ENCODE assay signal across 33 mouse cellular contexts in genomic region chr2:79683258-79683657, GRCm38 (mm10). TPM values are rescaled to one million over a fixed set of nuclear protein-coding genes. Genes with fewer than 3 reads are reported as not detected.
"Had no signal": no experiment of that assay in that cellular context is flagged by ENCODE, and none has a peak within 500 bp of the region (broad histone marks: within the 10 kb centered on the region; RNA-seq: fewer than 3 reads in every experiment).

No protein-coding gene starts in this region.

- H3K9ac ChIP-seq: heart, embryonic 13.5 days; heart, embryonic 15.5 days; hindbrain, embryonic 13.5 days; hindbrain, embryonic 15.5 days; kidney, embryonic 15.5 days; limb, embryonic 13.5 days; limb, embryonic 15.5 days; liver, embryonic 12.5 days; liver, embryonic 14.5 days had no signal

- H3K9me3 ChIP-seq: heart, embryonic 13.5 days; heart, embryonic 15.5 days; hindbrain, embryonic 13.5 days; hindbrain, embryonic 15.5 days; kidney, embryonic 15.5 days; limb, embryonic 13.5 days; limb, embryonic 15.5 days; liver, embryonic 12.5 days had no signal

- H3K4me1 ChIP-seq: heart, embryonic 15.5 days; hindbrain, embryonic 13.5 days; hindbrain, embryonic 15.5 days; kidney, embryonic 15.5 days; limb, embryonic 13.5 days; limb, embryonic 15.5 days; liver, embryonic 12.5 days had no signal

- H3K4me3 ChIP-seq: heart, adult 2 months; heart, embryonic 13.5 days; heart, embryonic 15.5 days; hindbrain, embryonic 13.5 days; hindbrain, embryonic 15.5 days; kidney, embryonic 15.5 days; limb, embryonic 13.5 days; limb, embryonic 15.5 days; liver, embryonic 12.5 days had no signal

- H3K4me2 ChIP-seq: heart, embryonic 11.5 days; heart, embryonic 13.5 days; heart, embryonic 15.5 days; hindbrain, embryonic 13.5 days; hindbrain, embryonic 15.5 days; kidney, embryonic 15.5 days; limb, embryonic 13.5 days; limb, embryonic 15.5 days; liver, embryonic 12.5 days had no signal

- H3K27ac ChIP-seq: heart, adult 2 months; heart, embryonic 13.5 days; heart, embryonic 15.5 days; hindbrain, embryonic 13.5 days; hindbrain, embryonic 15.5 days; hindbrain, postnatal 0 days; kidney, embryonic 15.5 days; kidney, postnatal 0 days; limb, embryonic 13.5 days; limb, embryonic 15.5 days; liver, embryonic 12.5 days; liver, embryonic 14.5 days had no signal

- H3K27me3 ChIP-seq: heart, embryonic 13.5 days; heart, embryonic 15.5 days; hindbrain, embryonic 13.5 days; hindbrain, embryonic 15.5 days; kidney, embryonic 15.5 days; limb, embryonic 13.5 days; limb, embryonic 15.5 days; liver, embryonic 12.5 days had no signal

- H3K36me3 ChIP-seq: heart, embryonic 15.5 days; hindbrain, embryonic 13.5 days; hindbrain, embryonic 15.5 days; kidney, embryonic 15.5 days; limb, embryonic 13.5 days; limb, embryonic 15.5 days; liver, embryonic 12.5 days had no signal

- DNase-seq: gastrocnemius, postnatal 14 days; gastrocnemius, postnatal 36 days; heart, adult 11 months; heart, adult 2 months; heart, postnatal 14 days; heart, postnatal 36 days; kidney, adult 11 months; kidney, adult 2 months; kidney, adult 9 months; kidney, postnatal 14 days; kidney, postnatal 36 days; layer of hippocampus, adult 9-11 months; layer of hippocampus, postnatal 36 days; left cerebral cortex, postnatal 4 days had no signal

- ATAC-seq: hindbrain, postnatal 0 days; intestine, embryonic 16.5 days; liver, embryonic 12.5 days had no signal

RNA-seq across cellular contexts. Expression of gene Ppp1r1c, which starts 24.3 kb away (rescaled TPM):
- polyA plus RNA-seq: gonadal fat pad, adult 2 months; heart, adult 2 months; heart, embryonic 11.5 days; heart, postnatal 0 days; intestine, embryonic 14.5 days; intestine, embryonic 16.5 days; kidney, adult 2 months; large intestine, adult 2 months; limb, embryonic 11.5 days; liver, adult 2 months; liver, embryonic 12.5 days; liver, embryonic 14.5 days had no signal
